ENCODE assay signal across 30 mouse cellular contexts in the genomic region with DNA sequence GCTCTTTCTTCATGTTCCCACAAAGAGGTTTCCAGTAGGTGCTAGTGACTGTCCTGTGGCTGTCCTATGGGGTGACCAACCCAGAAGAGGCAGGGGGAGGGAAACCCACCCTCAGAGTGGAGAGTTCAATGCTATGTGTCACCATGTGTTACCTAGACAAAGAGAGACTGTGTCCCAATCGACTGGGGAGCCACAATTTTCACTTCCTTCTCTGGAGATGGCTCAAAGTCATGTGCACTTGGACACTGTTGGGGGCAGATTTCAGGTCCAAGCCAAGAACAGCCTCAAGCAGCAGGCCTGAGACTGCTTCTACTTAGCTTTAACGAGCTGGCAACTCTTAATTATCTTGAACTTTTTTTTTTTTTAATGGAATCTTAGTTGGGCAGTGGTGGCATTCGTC. TPM values are rescaled to one million over a fixed set of nuclear protein-coding genes. Genes with fewer than 3 reads are reported as not detected.
DNase-seq lines count a peak whose midpoint lies in the region; ATAC-seq and TF ChIP-seq lines count a peak whose summit lies in the region.
"Had no signal": no experiment of that assay in that cellular context is flagged by ENCODE, and none has a peak within 500 bp of the region (broad histone marks: within the 10 kb centered on the region; RNA-seq: fewer than 3 reads in every experiment).

No protein-coding gene starts in this region.

- 0 out of 2 replicates have a peak, but pooled peaks have one; percentile 4 for ATAC-seq in liver, postnatal 0 days
- no peak for ATAC-seq in liver, embryonic 11.5 days (replicated peaks; ENCODE audit: low FRiP score)
- 0 out of 2 replicates have a peak, but pooled peaks have one; percentile 28 for ATAC-seq in common myeloid progenitor, adult 5-6 weeks (replicated peaks; ENCODE audit: low read depth, poor library complexity, severe bottlenecking)
- ATAC-seq: forebrain, embryonic 13.5 days; hindbrain, postnatal 0 days; intestine, embryonic 15.5 days; midbrain, embryonic 16.5 days had no signal

- H3K27ac ChIP-seq in gastrocnemius, adult 2 months: peak overlapping the region; percentile 43
- no peak overlapping the region for H3K27ac ChIP-seq in liver, postnatal 0 days (ENCODE audit: low read depth)
- no peak overlapping the region for H3K27ac ChIP-seq in liver, embryonic 11.5 days (ENCODE audit: low read depth, low read length)
- H3K27ac ChIP-seq: forebrain, embryonic 13.5 days; hindbrain, embryonic 12.5 days; hindbrain, postnatal 0 days; intestine, embryonic 15.5 days; kidney, postnatal 0 days; liver, embryonic 13.5 days; lung, embryonic 15.5 days had no signal

- TF ChIP-seq EP300 in liver, postnatal 0 days (IDR thresholded peaks at IDR 0.05; ENCODE audit: low read depth): no peak

- intact Hi-C loops in gastrocnemius, adult 2 months (cut with DNase I): loop anchor here (10.0 kb wide), 1 partner anchor 157 kb away; no protein-coding TSS in a partner anchor

- no peak overlapping the region for H3K4me2 ChIP-seq in liver, postnatal 0 days (ENCODE audit: low read depth, low read length)
- no peak overlapping the region for H3K4me2 ChIP-seq in liver, embryonic 11.5 days
- H3K4me2 ChIP-seq: forebrain, embryonic 13.5 days; hindbrain, embryonic 12.5 days; intestine, embryonic 15.5 days; liver, embryonic 13.5 days; lung, embryonic 15.5 days; midbrain, embryonic 11.5 days had no signal

- TF ChIP-seq CTCF in gastrocnemius, adult 2 months (IDR thresholded peaks at IDR 0.05): no peak
- no peak for TF ChIP-seq CTCF in liver, postnatal 0 days (IDR thresholded peaks at IDR 0.05; ENCODE audit: low read depth)

- no peak for DNase-seq in gastrocnemius, adult 2 months
- DNase-seq in gastrocnemius, postnatal 10 days: no peak
- DNase-seq in liver, postnatal 0 days: no peak
- DNase-seq in liver, embryonic 11.5 days (ENCODE audit: low spot score): no peak
- DNase-seq in monocyte, adult 2 months (ENCODE audit: low read depth in 1 of 2, low spot score in 2 of 2): peak; percentile 41 to 60
- no peak for DNase-seq in neural tube, embryonic 10.5 days (ENCODE audit: extremely low spot score, low spot score)
- DNase-seq in embryo, embryonic 9.5 days (ENCODE audit: extremely low spot score): no peak
- DNase-seq: cerebellum, adult 18-20 months; layer of hippocampus, adult 9-11 months; liver, embryonic 13.5 days had no signal

- H3K4me1 ChIP-seq in liver, postnatal 0 days (ENCODE audit: insufficient read depth): no peaks in the 10 kb centered on the region
- H3K4me1 ChIP-seq in liver, embryonic 11.5 days (replicated peaks; ENCODE audit: control insufficient read depth, insufficient read depth, low read length): no peaks in the 10 kb centered on the region; the same call in 1 of the 2 replicates
- H3K4me1 ChIP-seq: forebrain, embryonic 13.5 days; intestine, embryonic 15.5 days; liver, embryonic 13.5 days had no signal

- H3K9ac ChIP-seq in liver, postnatal 0 days (replicated peaks): no peak overlapping the region
- no peak overlapping the region for H3K9ac ChIP-seq in liver, embryonic 11.5 days (ENCODE audit: low read depth, low read length)
- H3K9ac ChIP-seq: forebrain, embryonic 13.5 days; hindbrain, embryonic 12.5 days; intestine, embryonic 15.5 days; liver, embryonic 13.5 days; lung, embryonic 15.5 days had no signal

- no peak overlapping the region for H3K4me3 ChIP-seq in gastrocnemius, adult 2 months
- no peak overlapping the region for H3K4me3 ChIP-seq in liver, postnatal 0 days (ENCODE audit: low read depth, low read length)
- no peak overlapping the region for H3K4me3 ChIP-seq in liver, embryonic 11.5 days (ENCODE audit: low read depth, low read length)
- H3K4me3 ChIP-seq: forebrain, embryonic 13.5 days; hindbrain, embryonic 12.5 days; intestine, embryonic 15.5 days; liver, embryonic 13.5 days; lung, embryonic 15.5 days had no signal

- no peaks in the 10 kb centered on the region for H3K9me3 ChIP-seq in liver, postnatal 0 days (ENCODE audit: low read length)
- H3K9me3 ChIP-seq in liver, embryonic 11.5 days (ENCODE audit: control insufficient read depth, low read length): no peaks in the 10 kb centered on the region
- H3K9me3 ChIP-seq: forebrain, embryonic 13.5 days; hindbrain, embryonic 12.5 days; intestine, embryonic 15.5 days; liver, embryonic 13.5 days; lung, embryonic 15.5 days had no signal

- 53% methylated on average over 3 of the region's 3 CpGs for WGBS in liver, postnatal 0 days (ENCODE audit: insufficient replicate concordance)
- WGBS in liver, embryonic 11.5 days: 63% methylated on average over 3 of the region's 3 CpGs

- H3K36me3 ChIP-seq in liver, postnatal 0 days (replicated peaks; ENCODE audit: insufficient read depth, low read length): peaks cover 6% of the 10 kb centered on the region; the same call in 1 of the 2 replicates
- 0 out of 2 replicates have a peak, but pooled peaks cover 6% of the 10 kb centered on the region for H3K36me3 ChIP-seq in liver, embryonic 11.5 days (ENCODE audit: control insufficient read depth, insufficient read depth, low read length)
- H3K36me3 ChIP-seq: hindbrain, embryonic 12.5 days; intestine, embryonic 15.5 days; lung, embryonic 15.5 days had no signal

- peaks cover 9% of the 10 kb centered on the region; the same call in 1 of the 2 replicates for H3K27me3 ChIP-seq in liver, postnatal 0 days (ENCODE audit: insufficient read depth, low read length)
- peaks cover 15% of the 10 kb centered on the region for H3K27me3 ChIP-seq in liver, embryonic 11.5 days (replicated peaks; ENCODE audit: control insufficient read depth, insufficient read depth, low read length)

RNA-seq across cellular contexts. Expression of a gene that starts 5.3 kb away (rescaled TPM):
- not detected for total RNA-seq in gastrocnemius, adult 2 months (2021)
- total RNA-seq in gastrocnemius, postnatal 10 days (2021): under 1 TPM in 1 of 2 experiments, not detected in 1; 0.41 TPM
- polyA plus RNA-seq in liver, postnatal 0 days (2015; fragmentation: Nextera tagmentation; extraction: Ambion mirVana): not detected in 2 replicates
- polyA plus RNA-seq in liver, embryonic 11.5 days (2014; fragmentation: Nextera tagmentation; extraction: Ambion mirVana): not detected in 2 replicates
- total RNA-seq in common myeloid progenitor, adult 5-6 weeks (2017): not detected in 2 replicates
- total RNA-seq: adrenal gland, postnatal 14 days; gastrocnemius, postnatal 36 days; hindbrain, postnatal 0 days; left cerebral cortex, postnatal 10 days had no signal
- polyA plus RNA-seq: embryonic facial prominence, embryonic 11.5 days; forebrain, embryonic 13.5 days; large intestine, adult 2 months; midbrain, embryonic 11.5 days; midbrain, embryonic 16.5 days; neural tube, embryonic 14.5 days had no signal

RNA-seq across cellular contexts. Expression of a gene that starts 12.0 kb away (rescaled TPM):
- not detected for total RNA-seq in gastrocnemius, adult 2 months (2021)
- total RNA-seq in gastrocnemius, postnatal 10 days (2021): not detected
- 0.19 TPM in 1 of 2 replicates, not detected in the other for polyA plus RNA-seq in liver, postnatal 0 days (2015; fragmentation: Nextera tagmentation; extraction: Ambion mirVana)
- polyA plus RNA-seq in liver, embryonic 11.5 days (2014; fragmentation: Nextera tagmentation; extraction: Ambion mirVana): not detected in 2 replicates
- not detected in 2 replicates for total RNA-seq in common myeloid progenitor, adult 5-6 weeks (2017)
- total RNA-seq: adrenal gland, postnatal 14 days; gastrocnemius, postnatal 36 days; heart, adult 8-10 months; heart, postnatal 36 days; hindbrain, postnatal 0 days; left cerebral cortex, postnatal 10 days had no signal
- polyA plus RNA-seq: embryonic facial prominence, embryonic 11.5 days; forebrain, embryonic 13.5 days; heart, embryonic 14.5 days; hindbrain, embryonic 12.5 days; hindbrain, postnatal 0 days; intestine, embryonic 15.5 days; kidney, postnatal 0 days; large intestine, adult 2 months; limb, embryonic 11.5 days; liver, embryonic 13.5 days; lung, embryonic 15.5 days; midbrain, embryonic 11.5 days; midbrain, embryonic 16.5 days; neural tube, embryonic 14.5 days; thymus, postnatal 0 days had no signal

RNA-seq across cellular contexts. Expression of a gene that starts 14.7 kb away (rescaled TPM):
- total RNA-seq in gastrocnemius, adult 2 months (2021): 100 to 1,000 TPM; 123 to 129 TPM
- total RNA-seq in gastrocnemius, postnatal 10 days (2021): 100 to 1,000 TPM; 122 to 136 TPM
- 18.4 and 22.7 TPM in 2 replicates for polyA plus RNA-seq in liver, postnatal 0 days (2015; fragmentation: Nextera tagmentation; extraction: Ambion mirVana)
- 20.5 and 21.2 TPM in 2 replicates for polyA plus RNA-seq in liver, embryonic 11.5 days (2014; fragmentation: Nextera tagmentation; extraction: Ambion mirVana)
- 2.0 and 6.6 TPM in 2 replicates for total RNA-seq in common myeloid progenitor, adult 5-6 weeks (2017)

RNA-seq across cellular contexts. Expression of a gene that starts 56.2 kb away (rescaled TPM):
- total RNA-seq in gastrocnemius, adult 2 months (2021): 10 to 100 TPM; 19.4 to 34.7 TPM
- total RNA-seq in gastrocnemius, postnatal 10 days (2021): 10 to 100 TPM; 76.8 to 83.7 TPM
- 0.56 and 0.72 TPM in 2 replicates for polyA plus RNA-seq in liver, postnatal 0 days (2015; fragmentation: Nextera tagmentation; extraction: Ambion mirVana)
- 2.6 and 3.2 TPM in 2 replicates for polyA plus RNA-seq in liver, embryonic 11.5 days (2014; fragmentation: Nextera tagmentation; extraction: Ambion mirVana)
- not detected in 2 replicates for total RNA-seq in common myeloid progenitor, adult 5-6 weeks (2017)

Comparison
In these comparisons a context has a peak if more than half of its experiments do, and no peak if none do; other contexts are left out.
1. DNase-seq: peak in monocyte, adult 2 months (2 of 2); none in gastrocnemius, adult 2 months (single experiment), gastrocnemius, postnatal 10 days (single experiment), liver, postnatal 0 days (single experiment), liver, embryonic 11.5 days (single experiment), neural tube, embryonic 10.5 days (single experiment) and embryo, embryonic 9.5 days (single experiment).
2. RNA of a gene that starts 14.7 kb away (total RNA-seq): 122 to 136 TPM in gastrocnemius, postnatal 10 days and 123 to 129 TPM in gastrocnemius, adult 2 months; 2.0 to 6.6 TPM in common myeloid progenitor, adult 5-6 weeks; every median in the first group is over 10 times any median in the second.